Comparison of ENCODE assay signal across 8 mouse cellular contexts in genomic region chr11:79660361-79661205, GRCm38 (mm10).
DNase-seq lines count a peak whose midpoint lies in the region; ATAC-seq lines count a peak whose summit lies in the region.

No protein-coding gene starts in this region.

- 2% methylated on average over 59 of the region's 69 CpGs for WGBS in heart, embryonic 11.5 days (ENCODE audit: insufficient replicate concordance)
- under 1% methylated on average over 69 of the region's 69 CpGs for WGBS in kidney, embryonic 14.5 days
- WGBS in liver, embryonic 11.5 days = 2% methylated on average over 68 of the region's 69 CpGs

- peak; percentile 76 for ATAC-seq in heart, embryonic 11.5 days (replicated peaks; ENCODE audit: insufficient number of reproducible peaks, low FRiP score, low TSS enrichment)
- ATAC-seq in kidney, embryonic 14.5 days (ENCODE audit: low FRiP score, low TSS enrichment) = peak; percentile 94
- peak; percentile 79 for ATAC-seq in liver, embryonic 11.5 days (replicated peaks; ENCODE audit: low FRiP score)

- H3K4me1 ChIP-seq in heart, embryonic 11.5 days (ENCODE audit: control insufficient read depth, insufficient read depth, low read length) = peaks cover 9% of the 10 kb centered on the region
- H3K4me1 ChIP-seq in kidney, embryonic 14.5 days (ENCODE audit: control insufficient read depth, insufficient read depth, low read length) = peaks cover 14% of the 10 kb centered on the region
- H3K4me1 ChIP-seq in liver, embryonic 11.5 days (replicated peaks; ENCODE audit: control insufficient read depth, insufficient read depth, low read length) = peaks cover 28% of the 10 kb centered on the region

- no peak overlapping the region for H3K27ac ChIP-seq in heart, embryonic 11.5 days (ENCODE audit: low read depth, low read length)
- H3K27ac ChIP-seq in kidney, embryonic 14.5 days (ENCODE audit: low read depth, low read length) = peak overlapping the region; percentile 1; the same call in 1 of the 2 replicates
- no peak overlapping the region for H3K27ac ChIP-seq in liver, embryonic 11.5 days (ENCODE audit: low read depth, low read length)

- peak overlapping the region; percentile 54 for H3K4me3 ChIP-seq in heart, embryonic 11.5 days (ENCODE audit: low read depth, low read length)
- H3K4me3 ChIP-seq in kidney, embryonic 14.5 days (ENCODE audit: low read length) = peak overlapping the region; percentile 48
- H3K4me3 ChIP-seq in liver, embryonic 11.5 days (ENCODE audit: low read depth, low read length) = peak overlapping the region; percentile 60

- peaks cover 29% of the 10 kb centered on the region for H3K27me3 ChIP-seq in heart, embryonic 11.5 days (ENCODE audit: control insufficient read depth, insufficient read depth, low read length)
- H3K27me3 ChIP-seq in kidney, embryonic 14.5 days (ENCODE audit: control insufficient read depth, insufficient read depth, low read length) = no peaks in the 10 kb centered on the region
- H3K27me3 ChIP-seq in liver, embryonic 11.5 days (replicated peaks; ENCODE audit: control insufficient read depth, insufficient read depth, low read length) = peaks cover 17% of the 10 kb centered on the region

- H3K9ac ChIP-seq in heart, embryonic 11.5 days (ENCODE audit: low read depth, low read length) = peak overlapping the region; percentile 62
- H3K9ac ChIP-seq in kidney, embryonic 14.5 days (ENCODE audit: low read depth, low read length) = peak overlapping the region; percentile 71
- peak overlapping the region; percentile 58 for H3K9ac ChIP-seq in liver, embryonic 11.5 days (ENCODE audit: low read depth, low read length)

- peak overlapping the region; percentile 98 for H3K4me2 ChIP-seq in heart, embryonic 11.5 days
- H3K4me2 ChIP-seq in kidney, embryonic 14.5 days (replicated peaks; ENCODE audit: low read depth, low read length) = peak overlapping the region; percentile 73
- peak overlapping the region; percentile 98 for H3K4me2 ChIP-seq in liver, embryonic 11.5 days

- peak; percentile 45 for DNase-seq in gastrocnemius, postnatal 10 days
- DNase-seq in gastrocnemius, adult 18-20 months (ENCODE audit: low spot score) = no peak
- peak; percentile 84 for DNase-seq in embryo, embryonic 10 days (ENCODE audit: low spot score)
- DNase-seq in liver, embryonic 11.5 days (ENCODE audit: low spot score) = peak; percentile 81
- peak; percentile 88 for DNase-seq in naive thymus-derived CD4-positive, alpha-beta T cell, adult 2 months (ENCODE audit: low read depth)
- DNase-seq in spleen, postnatal 4 days (ENCODE audit: low spot score in 2 of 2) = peak; percentile 67 to 81

- H3K9me3 ChIP-seq in heart, embryonic 11.5 days (replicated peaks; ENCODE audit: control insufficient read depth, low read length) = no peaks in the 10 kb centered on the region
- no peaks in the 10 kb centered on the region for H3K9me3 ChIP-seq in kidney, embryonic 14.5 days (ENCODE audit: control insufficient read depth, low read length)
- H3K9me3 ChIP-seq in liver, embryonic 11.5 days (ENCODE audit: control insufficient read depth, low read length) = no peaks in the 10 kb centered on the region

- H3K36me3 ChIP-seq in heart, embryonic 11.5 days (ENCODE audit: control insufficient read depth, insufficient read depth, low read length) = no peaks in the 10 kb centered on the region
- no peaks in the 10 kb centered on the region for H3K36me3 ChIP-seq in kidney, embryonic 14.5 days (ENCODE audit: control insufficient read depth, insufficient read depth, low read length)
- no peaks in the 10 kb centered on the region for H3K36me3 ChIP-seq in liver, embryonic 11.5 days (ENCODE audit: control insufficient read depth, insufficient read depth, low read length)
